Mouse (Mus musculus) heart, adult 2 months (tissue): ENCODE data around the gene Paxbp1.

Source experiments
- CTCF ChIP-seq: fragments of 200-600 bp; IDR thresholded peaks from 2 replicates; pipeline ENCODE4 v1.8.1; 2022; ENCODE audit warnings: antibody characterized with exemption, mild to moderate bottlenecking, moderate library complexity
- POLR2A ChIP-seq: fragments of 200-500 bp; IDR thresholded peaks from 2 replicates; pipeline ENCODE4 v1.6.1; 2011; ENCODE audit warnings: mild to moderate bottlenecking, low read depth, low read length, control low read depth; ENCODE audit not compliant: insufficient read depth

DNA sequence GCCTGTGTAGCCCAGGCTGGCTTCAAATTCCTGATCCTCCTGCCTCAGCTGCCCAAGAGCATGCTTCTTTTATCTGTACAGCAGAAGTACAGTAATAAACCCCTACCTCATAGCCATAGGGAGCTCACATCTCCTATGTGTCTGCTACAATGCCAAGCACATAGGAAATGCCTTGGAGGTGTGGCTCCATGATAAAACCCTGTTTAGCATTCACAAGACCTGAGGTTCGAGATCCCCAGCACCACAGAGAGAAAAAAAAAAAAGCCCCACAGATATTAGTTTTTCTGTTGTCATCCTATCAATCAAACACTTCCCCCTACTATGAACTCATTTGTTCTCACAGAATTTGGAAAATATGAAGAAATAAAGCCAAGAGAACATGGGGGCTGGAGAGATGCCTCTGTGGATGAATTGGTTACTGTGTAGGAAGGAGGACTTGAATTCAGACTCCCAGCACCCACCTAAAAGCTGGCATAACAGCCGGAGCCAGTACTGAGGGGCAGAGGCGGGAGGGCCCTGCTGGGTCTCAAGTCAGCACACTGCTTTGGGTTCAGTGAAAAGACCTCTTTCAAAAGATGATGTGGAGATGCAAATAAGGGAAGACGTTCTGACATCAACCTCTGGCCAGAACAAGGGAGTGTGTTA lies 38.8 kb upstream of the Paxbp1 start:
- no peak for TF ChIP-seq POLR2A
- TF ChIP-seq CTCF, result no peak
